Mouse (Mus musculus) liver, adult 2 months (tissue): ENCODE data around the gene Tceal6. TPM values are rescaled to one million over a fixed set of nuclear protein-coding genes. Genes with fewer than 3 reads are reported as not detected.
"Not testable (repeated sequence)": the region's sequence is repeated elsewhere in the genome, so short reads cannot be mapped to it uniquely, and the experiment has no call there.

Experiments used
- DNase-seq: peaks from one replicate; pipeline ENCODE4 v3.0.0-alpha.2; 2011; ENCODE audit warnings: low read depth, low spot score; ENCODE audit errors: extremely low read depth
- H3K27ac ChIP-seq: fragments of 200-500 bp; replicated peaks from 2 replicates; pipeline ENCODE4 v1.5.1; 2012; ENCODE audit warnings: low read depth, mild to moderate bottlenecking, control low read depth, inconsistent platforms, low read length; ENCODE audit not compliant: insufficient read depth
- H3K27me3 ChIP-seq: fragments of 200-500 bp; 2 replicates; pipeline ENCODE4 v1.6.1; 2012; ENCODE audit warnings: mild to moderate bottlenecking, moderate library complexity, low read length, inconsistent platforms; ENCODE audit not compliant: control insufficient read depth, insufficient read depth
- H3K36me3 ChIP-seq: fragments of 200-500 bp; 2 replicates; pipeline ENCODE4 v1.6.1; 2012; ENCODE audit warnings: low read length, inconsistent platforms; ENCODE audit not compliant: control insufficient read depth, insufficient read depth
- H3K4me1 ChIP-seq: fragments of 200-500 bp; 2 replicates; pipeline ENCODE4 v1.6.1; 2011; ENCODE audit warnings: low read length; ENCODE audit not compliant: control insufficient read depth, insufficient read depth
- H3K4me3 ChIP-seq: fragments of 200-500 bp; 2 replicates; pipeline ENCODE4 v1.5.1; 2011; ENCODE audit warnings: low read depth, mild to moderate bottlenecking, control low read depth, low read length, moderate library complexity; ENCODE audit not compliant: insufficient read depth
- H3K79me2 ChIP-seq: fragments of 200-500 bp; 2 replicates; pipeline ENCODE4 v1.6.1; 2012; ENCODE audit warnings: inconsistent platforms, mild to moderate bottlenecking, low read length, moderate library complexity; ENCODE audit not compliant: control insufficient read depth, insufficient read depth
- H3K9ac ChIP-seq: fragments of 200-500 bp; 2 replicates; pipeline ENCODE4 v1.6.1; 2012; ENCODE audit warnings: low read depth, mild to moderate bottlenecking, control low read depth, inconsistent platforms, low read length
- CTCF ChIP-seq: fragments of 200-500 bp; IDR thresholded peaks from 2 replicates; pipeline ENCODE4 v1.5.1; 2011; ENCODE audit warnings: low read depth, low read length, control low read depth
- POLR2A ChIP-seq: fragments of 200-500 bp; IDR thresholded peaks from 2 replicates; pipeline ENCODE4 v1.6.1; 2011; ENCODE audit warnings: low read length, control low read depth; ENCODE audit not compliant: insufficient read depth; ENCODE audit errors: extremely low read depth
- WGBS: fragments of 180-500 bp; shearing (Covaris S2); methylation state at CpG from one replicate; pipeline ENCODE4 v1.1.7; 2018; 5-methylcytosine and 5-hydroxymethylcytosine counted together
- polyA plus RNA-seq: library from polyadenylated mRNA; depleted of rRNA; stranded (reverse); fragments of >200 nt; gene quantifications from 2 replicates; pipeline ENCODE4 v1.2.3, GENCODE M21; 2012; rRNA removed
- total RNA-seq: library from RNA; depleted of rRNA; stranded (reverse); fragments of >200 nt; gene quantifications from 2 replicates; pipeline ENCODE4 v1.2.3, GENCODE M21; 2014; rRNA removed

Gene Tceal6
- not detected in 2 replicates for total RNA-seq
- not detected in 2 replicates for polyA plus RNA-seq

DNA sequence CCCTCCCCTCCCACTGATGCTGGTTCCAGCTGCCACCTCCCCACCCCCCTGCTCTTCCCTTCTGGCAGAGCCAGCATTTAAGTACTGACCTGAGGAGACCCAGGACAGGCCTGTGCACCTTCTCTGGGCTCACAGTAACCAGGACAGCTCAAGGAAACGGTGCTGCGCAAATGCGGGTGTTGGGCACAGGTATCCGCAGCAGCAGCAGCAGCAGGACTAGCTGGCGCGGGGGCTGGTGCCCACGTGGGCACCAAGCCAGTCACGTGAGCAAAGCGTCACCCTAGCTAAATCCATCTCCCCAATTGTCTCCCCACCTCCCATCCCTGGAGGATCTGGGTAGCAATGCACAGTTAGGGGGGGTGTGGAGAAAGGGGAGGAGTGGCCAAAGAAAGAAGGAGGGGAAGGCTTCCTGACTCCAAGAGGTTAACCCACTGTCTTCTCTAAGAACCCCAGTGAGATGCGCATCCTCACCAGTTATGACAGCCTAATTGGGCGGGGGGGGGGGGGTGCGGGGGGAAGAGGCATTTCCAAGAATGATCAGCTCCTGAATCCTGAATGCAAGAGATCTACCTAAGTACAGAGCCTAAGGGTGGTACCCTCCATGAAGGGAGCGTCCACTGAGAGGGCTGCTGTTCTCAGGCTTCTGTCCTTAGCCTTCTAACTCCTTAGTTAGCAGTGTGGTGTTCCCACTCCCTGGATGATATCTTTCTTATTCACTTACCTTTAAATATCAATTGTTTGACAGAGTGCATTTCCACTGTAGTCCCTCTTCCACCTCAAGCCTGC lies at the start of gene Tceal6:
Tceal6 (minus strand) TSS at position 252 of the 786 bp plus-strand sequence.
- no peaks in the 10 kb centered on the region for H3K36me3 ChIP-seq
- DNase-seq: no peak
- H3K4me1 ChIP-seq: no peaks in the 10 kb centered on the region
- TF ChIP-seq POLR2A (no peak), CTCF (no peak)
- H3K79me2 ChIP-seq: no peaks in the 10 kb centered on the region
- no peak within 1 kb of the TSS for H3K4me3 ChIP-seq
- H3K27me3 ChIP-seq: 0 out of 2 replicates have a peak, but pooled peaks cover 3% of the 10 kb centered on the region
- 24% methylated on average over 11 of the region's 13 CpGs for WGBS
- H3K9ac ChIP-seq: no peak within 1 kb of the TSS
- H3K27ac ChIP-seq: no peak within 1 kb of the TSS

GRCm38 (mm10) chrX:135209773-135210435 lies 583 bp downstream of the Tceal6 start:
- not testable (repeated sequence) for H3K27ac ChIP-seq

DNA sequence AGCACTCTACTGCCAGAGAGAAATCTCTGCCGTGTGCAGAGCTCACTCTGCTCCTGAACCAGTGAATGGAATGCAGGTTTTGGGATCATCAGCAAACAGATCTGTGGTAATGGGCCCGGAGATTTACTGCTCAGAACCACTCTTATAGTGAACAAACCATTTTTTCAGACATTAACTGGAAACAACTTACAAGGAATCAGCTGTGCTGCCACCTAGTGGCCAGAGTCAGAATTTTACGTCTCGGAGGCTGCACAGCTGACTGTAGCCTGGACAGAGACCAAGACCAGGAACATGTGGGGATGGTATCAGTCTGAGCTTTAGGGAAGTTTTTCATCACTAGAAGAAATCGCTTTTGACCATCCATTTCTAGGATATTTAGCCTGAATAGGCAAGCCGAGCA lies 20.6 kb downstream of the Tceal6 start:
- not testable (repeated sequence) for DNase-seq, H3K4me1 ChIP-seq, H3K27me3 ChIP-seq, H3K27ac ChIP-seq, H3K36me3 ChIP-seq, H3K4me3 ChIP-seq, H3K9ac ChIP-seq, H3K79me2 ChIP-seq
- WGBS: no CpG with 5 or more reads among the region's 6 CpGs

More at GRCm38 (mm10) chrX:135209773-135210435, 583 bp downstream of the Tceal6 start:
- H3K9ac ChIP-seq, H3K4me1 ChIP-seq, H3K79me2 ChIP-seq, H3K36me3 ChIP-seq, H3K4me3 ChIP-seq, DNase-seq, H3K27me3 ChIP-seq: not testable (repeated sequence)
- 5% methylated on average over 19 of the region's 21 CpGs for WGBS

DNA sequence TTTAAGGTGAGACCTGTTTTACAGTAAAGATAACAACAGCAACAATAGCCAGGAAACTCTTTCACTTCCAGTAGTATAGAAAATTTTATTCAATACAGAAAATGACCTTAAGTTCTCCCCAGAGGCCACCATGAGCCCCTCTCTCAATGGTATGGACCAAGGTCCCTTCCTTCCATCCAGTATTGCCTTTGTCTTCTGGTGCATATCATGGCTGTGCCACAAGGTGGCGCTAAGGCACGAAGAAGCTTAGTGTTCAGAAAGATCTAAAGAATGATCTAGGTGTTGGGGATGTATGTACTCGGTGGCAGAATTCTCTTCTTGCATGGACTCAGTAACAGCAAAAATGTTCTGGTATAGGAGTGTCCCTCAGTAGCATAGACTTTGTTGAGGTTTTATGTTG lies 21.8 kb downstream of the Tceal6 start:
- WGBS: no CpG with 5 or more reads among the region's 3 CpGs
- H3K27me3 ChIP-seq, H3K36me3 ChIP-seq, H3K4me1 ChIP-seq, DNase-seq, H3K9ac ChIP-seq, H3K79me2 ChIP-seq, H3K27ac ChIP-seq, H3K4me3 ChIP-seq: not testable (repeated sequence)

- not testable (repeated sequence) for DNase-seq, H3K27me3 ChIP-seq, H3K4me1 ChIP-seq, H3K27ac ChIP-seq, H3K79me2 ChIP-seq, H3K4me3 ChIP-seq, H3K36me3 ChIP-seq, H3K9ac ChIP-seq
- 96% methylated on average over 6 of the region's 14 CpGs for WGBS
Measured at GRCm38 (mm10) chrX:135177532-135177931, 33.0 kb downstream of the Tceal6 start, which contains the start of gene Gm15023. Gene Gm15023, minus strand, starts transcription at chrX:135177632.

Other genes starting within 250 kb of the Tceal6 start
- 0.09 TPM in 1 of 2 replicates, not detected in the other for gene Nxf2, start 245.9 kb downstream of the Tceal6 start, total RNA-seq
- gene Nxf2, start 245.9 kb downstream of the Tceal6 start, polyA plus RNA-seq: not detected in 2 replicates
- gene Zmat1, start 201.5 kb downstream of the Tceal6 start, total RNA-seq: 3.6 and 4.3 TPM in 2 replicates
- 0.39 and 0.46 TPM in 2 replicates for gene Zmat1, start 201.5 kb downstream of the Tceal6 start, polyA plus RNA-seq
- gene Gm15023, start 33.1 kb downstream of the Tceal6 start, total RNA-seq: not detected in 2 replicates
- not detected in 2 replicates for gene Gm15023, start 33.1 kb downstream of the Tceal6 start, polyA plus RNA-seq
- gene Pramel3, start 91.6 kb upstream of the Tceal6 start, total RNA-seq: not detected in 2 replicates
- not detected in 2 replicates for gene Pramel3, start 91.6 kb upstream of the Tceal6 start, polyA plus RNA-seq
- not detected in 2 replicates for gene Gm5128, start 162.6 kb upstream of the Tceal6 start, total RNA-seq
- gene Gm5128, start 162.6 kb upstream of the Tceal6 start, polyA plus RNA-seq: not detected in 2 replicates
- not detected in 2 replicates for gene Gm7903, start 223.1 kb upstream of the Tceal6 start, total RNA-seq
- not detected in 2 replicates for gene Gm7903, start 223.1 kb upstream of the Tceal6 start, polyA plus RNA-seq